Mouse (Mus musculus): Measurements from ENCODE around the gene Sh2b1.

Sh2b1 gene

DNA sequence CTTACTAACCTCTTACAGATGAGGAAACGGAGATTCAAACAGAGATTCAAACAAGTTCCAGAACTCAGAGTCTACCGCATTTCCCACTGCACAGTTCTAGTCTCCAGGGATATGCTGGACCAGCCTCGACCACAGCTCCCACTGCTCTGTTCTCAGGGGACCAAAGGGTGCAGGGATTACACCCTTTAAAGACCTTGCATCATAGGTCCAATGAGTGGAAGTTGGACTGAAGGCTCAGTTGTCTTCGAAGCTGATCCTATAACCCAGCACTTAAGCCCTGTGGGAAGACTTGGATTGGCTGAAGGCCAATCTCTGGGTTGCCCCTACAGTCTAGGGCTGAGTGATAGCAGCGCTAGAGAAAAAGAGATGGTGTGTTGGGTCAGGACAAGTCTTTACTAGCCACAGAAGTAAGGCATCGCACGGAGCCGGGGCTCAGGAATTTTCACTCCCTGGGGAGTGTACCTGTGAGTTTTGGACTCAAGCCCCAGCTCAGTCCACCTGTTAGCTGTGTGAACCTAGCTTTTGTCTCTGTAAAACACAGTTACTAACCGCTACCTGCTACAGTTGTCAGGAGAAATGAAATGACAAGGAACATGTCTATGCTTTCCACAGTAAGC is 1.6 kb downstream of the Sh2b1 start:
- no peak for DNase-seq

DNA sequence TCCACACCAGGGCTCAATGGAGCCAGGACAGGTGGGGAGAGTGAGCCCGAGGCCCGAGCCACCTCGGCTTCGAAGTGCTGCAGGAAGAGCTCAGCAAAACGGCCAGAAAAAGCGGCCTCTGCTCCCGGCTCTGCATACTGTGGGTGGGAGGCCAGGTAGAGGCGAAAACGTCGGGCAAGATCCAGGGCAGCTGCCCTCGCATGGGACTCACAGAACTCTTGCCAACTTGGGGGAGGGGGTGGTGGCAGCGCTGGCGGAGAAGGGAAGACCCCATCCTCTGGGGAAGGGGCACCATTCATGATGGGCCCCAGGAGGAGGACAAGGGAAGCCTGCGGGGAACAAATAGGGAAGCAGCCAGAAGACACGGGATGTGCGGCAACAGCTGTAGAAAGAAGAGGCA is 2.5 kb downstream of the Sh2b1 start:
- no peak for DNase-seq

DNA sequence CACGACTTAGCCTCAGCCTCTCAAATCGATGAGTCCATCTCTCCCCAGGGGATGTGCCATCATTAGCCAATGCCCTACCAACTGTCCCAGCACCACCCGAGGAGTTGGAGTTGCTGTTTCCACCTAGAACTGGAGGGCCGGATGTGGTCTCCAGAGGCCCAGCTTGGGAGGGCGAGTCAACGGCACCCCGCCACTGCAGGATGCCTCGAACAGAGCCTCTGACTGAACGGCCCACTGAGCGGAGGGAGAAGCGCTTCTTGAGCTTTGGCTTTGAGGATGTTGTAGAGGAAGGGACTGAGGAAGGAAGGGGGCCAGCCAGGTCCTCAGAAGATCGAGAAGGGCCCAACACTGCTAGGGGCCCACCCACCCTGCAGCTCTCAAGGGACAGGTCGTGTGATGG is 2.9 kb downstream of the Sh2b1 start:
- peak; percentile 77 for DNase-seq

DNA sequence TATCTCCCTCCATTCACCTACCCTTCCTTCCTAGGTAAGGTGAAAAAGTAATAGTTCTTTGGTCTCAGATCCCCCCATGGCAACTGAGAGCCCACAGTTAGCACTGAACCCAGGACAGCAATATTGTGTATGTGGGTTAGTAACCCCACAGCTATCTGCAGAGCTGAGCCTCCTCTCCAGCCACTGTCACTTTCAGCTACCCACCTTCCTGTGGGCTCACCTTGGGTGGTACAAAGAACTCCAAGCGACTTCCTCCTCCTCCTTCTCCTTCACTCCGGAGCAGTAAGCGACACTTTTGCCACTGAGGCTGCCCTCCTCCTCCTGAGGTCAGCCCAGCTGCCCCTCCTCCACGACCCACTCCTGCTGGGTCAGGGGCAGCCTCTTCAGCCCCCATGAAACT is 3.4 kb downstream of the Sh2b1 start:
- DNase-seq, result peak; percentile 41

DNA sequence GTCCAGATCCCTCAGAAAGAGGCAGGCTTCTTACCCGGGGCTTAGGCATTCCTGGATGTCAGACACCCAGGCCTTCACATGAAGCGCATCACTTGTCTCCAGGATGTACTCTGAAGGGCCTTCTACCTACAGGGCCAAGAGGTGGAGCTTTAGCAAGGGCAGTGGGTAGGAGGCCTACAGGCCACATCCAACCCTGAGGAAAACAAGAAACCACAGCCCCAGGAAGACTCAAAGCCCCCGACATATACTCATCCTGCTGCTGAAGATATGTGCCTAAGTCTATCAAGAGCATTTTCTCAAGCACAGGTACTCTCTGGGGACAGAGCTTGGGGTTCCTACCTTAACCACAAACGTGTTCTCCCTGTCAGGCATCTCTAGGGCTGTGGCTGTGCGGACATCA is 3.9 kb downstream of the Sh2b1 start:
- no peak for DNase-seq

DNA sequence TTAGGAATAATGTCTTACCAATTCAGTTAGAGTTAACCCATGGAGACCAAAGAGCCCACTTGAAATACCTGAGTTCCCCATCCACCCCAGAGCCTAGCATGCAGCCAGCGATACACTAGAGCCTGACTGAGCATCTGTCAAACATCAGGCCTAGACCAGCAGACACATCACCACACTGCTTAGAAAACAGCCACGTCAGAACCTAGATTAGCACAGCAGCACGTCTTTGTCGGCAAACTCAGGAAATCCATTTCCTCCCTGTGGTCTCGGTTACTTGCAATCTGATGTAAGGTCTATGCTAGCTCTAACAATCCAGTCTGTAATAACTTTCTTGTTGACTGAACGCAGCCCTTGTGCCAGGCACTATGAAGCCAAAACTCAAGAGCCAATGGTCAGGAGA is 5.1 kb downstream of the Sh2b1 start:
- peak; percentile 54 for DNase-seq

DNA sequence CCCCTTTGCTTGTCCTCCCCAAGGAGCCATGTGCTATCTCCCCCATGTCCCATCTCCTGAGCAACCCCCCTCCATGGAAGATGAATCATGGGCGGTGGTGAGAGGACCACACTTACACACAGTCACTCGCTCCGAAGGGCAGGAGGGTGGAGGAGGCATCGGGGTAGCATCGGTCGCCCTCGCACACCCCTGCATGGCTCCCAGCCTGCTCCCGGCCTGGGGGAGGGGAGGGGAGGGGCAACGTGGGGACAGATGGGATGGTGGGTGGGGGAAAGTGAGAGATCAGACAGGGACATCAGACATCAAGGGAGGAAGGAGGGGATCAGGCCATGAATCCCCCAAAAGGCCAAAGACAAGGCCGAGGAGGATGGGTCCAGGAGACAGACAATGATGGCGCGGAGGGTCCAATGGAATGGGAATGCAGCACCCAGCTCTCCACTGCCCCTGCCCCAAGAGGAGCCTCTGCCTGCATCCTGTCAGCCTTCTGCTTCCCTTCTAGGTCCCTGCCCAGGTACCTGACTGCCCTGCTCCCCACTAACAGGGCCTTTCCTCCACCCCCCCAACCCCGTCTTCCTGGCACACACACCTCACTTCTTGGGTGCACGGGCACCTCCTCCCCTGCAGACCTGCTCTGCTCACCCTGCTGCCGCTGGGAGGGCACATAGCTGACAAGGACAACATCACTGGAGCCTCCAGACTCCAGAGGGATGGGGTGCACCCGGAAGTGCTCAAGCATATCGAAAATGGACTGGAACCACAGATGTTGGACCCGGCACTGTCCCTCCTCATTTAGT is 7.2 kb downstream of the Sh2b1 start:
- no peak for DNase-seq

DNA sequence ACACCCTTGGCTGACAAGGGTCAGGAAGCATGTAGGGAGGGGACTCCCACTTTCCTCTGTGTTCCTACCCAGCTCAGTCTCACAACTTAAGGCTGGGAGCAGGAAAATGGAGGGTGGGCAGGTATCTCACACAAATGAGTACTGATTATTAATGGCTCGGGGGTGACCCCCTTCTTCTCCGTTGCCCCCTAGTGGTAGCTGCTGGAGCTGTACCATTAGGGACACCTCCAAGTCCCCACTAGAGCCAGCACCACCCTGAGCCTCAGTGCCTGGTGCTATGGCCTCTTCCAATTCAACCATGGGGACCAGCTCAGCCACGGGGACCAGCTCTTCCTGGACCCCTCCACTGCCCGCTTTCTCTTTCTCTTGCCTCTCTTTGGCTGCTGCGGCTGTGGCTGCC is 8.0 kb downstream of the Sh2b1 start:
- peak; percentile 63 for DNase-seq

DNA sequence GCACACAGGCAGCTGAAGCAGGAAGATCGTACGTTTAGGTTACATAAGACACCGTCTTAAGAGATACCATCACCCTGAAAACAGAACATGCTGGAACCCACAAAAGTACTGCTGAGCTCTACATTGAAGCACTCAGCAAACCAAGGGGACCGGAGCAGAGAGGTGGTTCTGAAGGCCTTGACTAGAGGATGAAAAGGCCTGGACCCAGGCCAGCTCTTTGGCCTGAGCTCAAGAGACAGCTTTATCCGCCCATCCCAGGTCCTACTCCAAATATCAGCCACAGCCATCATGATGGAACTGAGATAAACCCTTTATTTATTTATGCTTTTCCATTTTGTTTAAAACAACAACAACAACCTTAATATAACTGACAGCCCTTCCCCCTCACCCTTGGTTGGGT is 8.5 kb downstream of the Sh2b1 start:
- no peak for DNase-seq

DNA sequence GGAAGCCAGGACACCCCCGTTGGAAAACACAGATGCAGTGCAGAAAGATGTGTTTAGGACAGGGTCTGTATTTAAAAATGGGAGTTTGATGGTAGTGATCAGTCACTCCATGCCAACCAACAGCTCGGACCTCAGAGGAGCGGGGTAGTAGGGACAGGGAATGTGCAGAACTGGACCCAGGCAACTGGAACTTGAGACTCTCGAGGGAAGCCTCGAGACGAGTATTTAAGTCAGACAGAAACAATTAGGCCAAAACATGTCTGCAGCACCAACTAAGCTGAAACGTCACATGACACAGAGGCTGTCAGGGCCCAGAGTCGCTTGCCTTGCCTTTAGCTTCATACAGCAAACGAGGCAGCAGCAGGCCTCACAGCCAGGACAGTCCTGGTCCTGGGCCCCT is 9.1 kb downstream of the Sh2b1 start:
- no peak for DNase-seq

DNA sequence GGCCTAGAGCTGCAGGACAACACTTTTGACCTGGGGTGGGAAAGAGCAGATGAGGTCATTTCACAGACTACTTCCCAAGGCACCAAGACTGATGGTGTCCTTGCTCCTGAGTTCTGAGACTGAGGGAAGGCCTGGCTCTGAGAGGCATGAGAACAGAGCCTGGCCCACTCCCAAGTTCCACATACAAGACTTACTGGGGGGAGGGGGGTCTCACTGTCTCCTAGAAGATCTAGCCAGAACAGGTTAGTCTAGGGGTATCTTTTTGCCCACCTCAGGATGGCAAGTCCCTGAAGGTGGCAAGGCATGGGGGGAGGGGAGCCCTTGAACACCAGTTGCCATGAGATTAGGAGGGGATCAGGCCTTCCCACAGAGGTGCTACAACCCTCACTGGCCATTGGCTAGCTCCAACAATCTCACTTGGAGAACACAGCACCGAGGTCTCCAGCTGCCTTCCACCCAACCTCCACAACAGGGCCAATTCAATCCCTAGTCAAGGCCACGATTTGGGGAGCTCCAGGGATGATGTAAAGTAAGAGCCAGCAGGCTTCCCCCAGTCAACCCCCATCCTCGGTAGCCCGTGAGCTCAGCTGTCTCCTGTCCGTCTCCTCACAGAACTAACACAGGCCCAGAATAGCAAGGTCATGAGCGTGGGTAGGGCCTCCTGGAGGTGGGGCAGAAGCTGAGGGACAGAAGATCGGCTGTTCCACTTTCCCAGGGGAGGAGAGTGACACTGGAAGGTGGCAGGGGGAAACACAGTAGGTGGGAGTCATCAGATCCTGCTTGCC is 9.8 kb downstream of the Sh2b1 start:
- no peak for DNase-seq

DNA sequence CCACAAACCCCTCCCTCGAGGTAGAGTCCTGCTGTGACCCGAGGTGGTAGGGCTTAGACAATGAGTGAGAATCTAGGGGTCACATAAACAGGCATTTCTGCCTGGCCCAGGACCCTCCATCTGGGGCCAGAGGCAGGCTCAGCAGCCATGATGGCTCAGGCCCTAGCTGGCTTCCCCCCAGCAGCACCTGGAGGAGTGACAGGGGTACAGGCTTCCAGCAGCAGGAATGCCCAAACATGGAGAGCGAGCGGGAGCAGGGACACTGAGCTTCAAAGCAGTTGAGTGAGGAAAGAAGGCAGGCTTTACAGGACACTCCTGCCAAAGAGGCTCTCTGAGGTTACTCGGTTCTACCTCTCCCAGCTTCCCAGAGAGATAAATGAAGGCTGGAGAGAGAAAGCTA is 10.4 kb downstream of the Sh2b1 start:
- no peak for DNase-seq

DNA sequence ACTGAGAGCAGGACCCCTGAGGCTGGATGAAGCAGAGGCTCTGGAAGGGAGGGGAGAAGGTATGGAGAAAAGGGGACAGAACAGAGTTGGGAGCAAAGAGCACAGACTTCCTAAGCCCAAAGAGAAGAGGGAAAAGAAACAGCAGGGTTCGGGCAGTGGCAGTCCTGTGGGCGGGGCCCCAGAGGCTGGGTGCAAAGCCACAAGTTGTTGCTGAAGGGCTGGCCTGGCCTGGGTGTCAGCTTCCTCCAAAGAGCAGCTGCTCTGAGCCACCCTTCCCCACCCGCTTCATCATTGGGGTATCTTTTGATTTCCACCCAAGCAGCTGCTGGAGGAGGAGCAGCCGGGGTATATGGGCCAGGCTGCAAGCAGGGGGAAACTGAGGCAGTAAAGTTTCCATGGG is 11.1 kb downstream of the Sh2b1 start:
- peak; percentile 22 for DNase-seq

DNA sequence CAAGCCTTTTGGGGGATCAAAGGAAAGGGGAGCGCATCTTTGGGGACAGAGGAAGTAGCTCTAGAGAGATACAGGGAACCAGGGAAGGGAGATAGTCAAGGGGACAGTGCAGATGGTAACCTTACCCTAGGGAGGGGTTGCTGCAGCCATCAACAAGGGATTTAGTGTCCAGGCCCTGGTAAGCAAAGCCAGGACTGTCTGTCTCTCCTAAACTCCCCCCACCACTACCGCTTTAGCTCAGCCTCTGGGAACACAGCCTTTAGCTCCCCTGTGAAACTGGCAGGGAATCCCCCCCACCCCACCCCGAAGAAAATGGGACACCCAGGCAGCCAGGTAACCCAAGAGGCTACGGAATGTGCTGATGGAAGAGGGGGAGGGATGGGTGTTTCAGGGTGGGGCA is 11.7 kb downstream of the Sh2b1 start:
- no peak for DNase-seq

DNA sequence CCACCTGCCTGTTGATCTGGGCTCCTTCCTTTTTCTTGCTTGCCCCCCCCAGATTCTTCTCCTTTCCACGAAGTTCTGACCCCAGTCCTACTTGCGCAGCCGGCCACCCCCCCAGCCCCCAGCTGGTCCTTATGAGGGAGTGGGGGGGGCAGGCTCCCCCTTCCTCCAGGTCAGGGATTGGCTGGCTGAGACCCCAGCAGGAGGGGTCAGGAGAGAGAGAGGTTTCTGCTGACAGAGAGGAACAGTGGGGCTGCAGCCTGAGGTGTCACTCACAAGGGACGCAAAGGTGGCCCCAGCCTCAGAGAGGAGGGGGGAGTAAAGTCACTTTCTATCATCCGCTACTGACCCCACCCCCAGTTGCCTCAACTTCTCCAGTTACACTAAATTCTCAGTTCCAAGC is 12.2 kb downstream of the Sh2b1 start, which contains the start of gene Atp2a1:
Gene Atp2a1, minus strand, starts transcription at position 105 of the 400 bp plus-strand sequence.
- no peak for DNase-seq

DNA sequence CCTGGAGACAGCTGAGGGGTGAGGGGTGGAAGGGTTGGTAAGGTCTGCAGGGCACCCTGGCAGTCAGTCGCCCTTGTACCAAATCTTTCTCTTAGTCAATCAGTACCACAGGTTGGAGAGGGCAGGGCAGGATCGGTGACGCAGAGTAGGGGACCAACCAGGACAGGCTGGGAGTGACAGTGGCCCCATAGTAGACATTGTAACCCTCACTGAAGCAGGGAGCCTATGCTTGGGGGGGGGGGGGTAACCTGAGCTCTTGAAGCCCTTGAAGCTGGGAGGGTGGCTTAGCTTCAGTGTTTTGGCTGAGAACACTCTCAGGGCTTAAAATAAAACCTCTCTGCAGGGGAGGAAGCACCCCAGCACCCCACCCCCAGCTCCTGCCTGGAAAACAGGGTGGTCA is 13.6 kb downstream of the Sh2b1 start:
- no peak for DNase-seq

DNA sequence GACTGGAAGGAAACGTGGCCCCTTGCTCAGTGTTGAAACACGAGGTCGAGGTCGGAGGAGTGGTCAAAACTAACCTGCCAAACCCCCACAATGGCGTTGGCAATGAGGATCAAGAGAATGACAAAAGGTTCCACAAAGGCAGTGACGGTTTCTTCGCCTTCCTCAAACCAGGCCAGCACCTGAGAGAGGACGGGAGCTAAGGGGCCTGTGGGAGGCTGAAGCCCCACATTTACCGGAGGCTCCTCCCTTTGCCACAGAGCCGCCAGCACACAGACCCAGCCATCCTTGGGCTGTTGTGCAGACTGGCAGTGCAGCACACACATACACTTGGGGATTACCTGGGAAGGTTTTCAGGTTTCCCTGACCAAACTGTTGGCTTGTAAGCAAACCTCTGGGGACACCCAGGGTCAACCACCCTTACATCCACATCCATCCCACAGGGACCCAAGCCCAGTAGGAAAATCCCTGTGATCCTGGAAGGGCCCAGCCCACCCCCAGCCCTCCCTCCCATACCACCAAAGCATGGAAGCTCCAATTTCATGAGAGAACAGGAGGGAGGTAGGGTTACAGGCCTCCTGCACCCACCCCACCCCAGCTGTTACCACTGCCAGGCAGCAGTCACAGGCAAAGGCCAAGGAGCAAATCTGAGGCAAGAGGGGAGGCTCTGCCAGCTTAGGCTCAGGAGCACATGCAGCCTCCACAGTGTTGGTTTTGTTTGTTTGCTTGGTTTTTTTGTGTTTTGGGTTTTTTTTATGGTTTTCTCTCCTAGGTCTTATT is 14.4 kb downstream of the Sh2b1 start:
- no peak for DNase-seq

DNA sequence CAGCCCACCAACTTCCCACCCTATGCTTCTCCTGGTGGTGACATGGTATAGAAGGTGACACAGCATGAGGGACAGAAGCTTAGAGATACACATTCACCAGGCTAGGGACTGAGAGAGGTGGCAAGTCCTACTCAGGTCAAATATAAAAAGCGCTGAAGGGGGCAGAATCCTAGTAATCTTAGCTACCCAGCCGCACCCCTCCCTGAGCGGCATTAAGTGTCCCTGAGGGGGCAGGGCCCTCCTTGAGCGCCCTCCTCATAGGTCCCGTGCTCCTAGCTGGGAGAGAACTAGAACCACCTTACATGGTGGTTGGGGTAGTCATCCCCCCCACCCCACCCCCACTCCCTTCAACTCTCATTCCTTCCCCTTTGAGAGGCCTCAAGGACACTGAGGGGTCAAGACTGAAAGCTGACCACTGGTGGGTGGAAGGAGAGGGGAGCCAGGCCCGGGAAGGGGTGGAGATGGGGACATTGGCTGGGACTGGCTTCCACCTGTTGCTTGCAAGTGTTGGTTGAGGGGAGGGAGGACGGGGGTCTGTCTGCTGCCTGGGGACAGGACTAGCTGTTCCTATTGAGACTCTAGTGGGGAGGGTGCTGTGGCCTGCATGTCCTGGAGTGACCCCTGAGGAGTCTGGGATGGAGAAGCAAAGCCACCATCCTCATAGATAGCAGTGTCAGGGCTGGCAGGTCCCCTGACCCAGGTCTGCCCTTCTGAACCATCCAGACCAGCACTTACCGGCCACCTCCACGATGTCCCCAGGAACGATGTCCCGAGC is 16.2 kb downstream of the Sh2b1 start:
- no peak for DNase-seq

DNA sequence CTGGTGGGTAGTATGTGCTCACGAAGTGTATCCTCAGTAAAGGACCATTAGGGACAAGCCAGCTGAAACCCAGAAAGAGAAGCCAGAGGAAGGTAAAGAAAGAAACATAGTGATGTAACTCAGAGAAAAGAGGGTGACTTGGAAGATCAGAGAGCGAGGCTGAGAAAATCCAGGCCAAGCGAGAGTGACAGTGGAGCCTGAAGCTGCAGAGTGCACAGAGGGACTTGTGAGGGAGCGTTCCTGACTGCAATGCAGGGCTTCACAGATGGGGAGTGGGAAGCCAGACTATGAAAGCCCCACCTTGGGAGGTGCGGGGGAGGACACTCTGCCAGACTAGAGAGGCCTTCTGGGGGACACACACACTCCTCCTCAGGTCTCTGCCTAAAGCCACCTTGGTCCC is 17.0 kb downstream of the Sh2b1 start:
- DNase-seq, result no peak

DNA sequence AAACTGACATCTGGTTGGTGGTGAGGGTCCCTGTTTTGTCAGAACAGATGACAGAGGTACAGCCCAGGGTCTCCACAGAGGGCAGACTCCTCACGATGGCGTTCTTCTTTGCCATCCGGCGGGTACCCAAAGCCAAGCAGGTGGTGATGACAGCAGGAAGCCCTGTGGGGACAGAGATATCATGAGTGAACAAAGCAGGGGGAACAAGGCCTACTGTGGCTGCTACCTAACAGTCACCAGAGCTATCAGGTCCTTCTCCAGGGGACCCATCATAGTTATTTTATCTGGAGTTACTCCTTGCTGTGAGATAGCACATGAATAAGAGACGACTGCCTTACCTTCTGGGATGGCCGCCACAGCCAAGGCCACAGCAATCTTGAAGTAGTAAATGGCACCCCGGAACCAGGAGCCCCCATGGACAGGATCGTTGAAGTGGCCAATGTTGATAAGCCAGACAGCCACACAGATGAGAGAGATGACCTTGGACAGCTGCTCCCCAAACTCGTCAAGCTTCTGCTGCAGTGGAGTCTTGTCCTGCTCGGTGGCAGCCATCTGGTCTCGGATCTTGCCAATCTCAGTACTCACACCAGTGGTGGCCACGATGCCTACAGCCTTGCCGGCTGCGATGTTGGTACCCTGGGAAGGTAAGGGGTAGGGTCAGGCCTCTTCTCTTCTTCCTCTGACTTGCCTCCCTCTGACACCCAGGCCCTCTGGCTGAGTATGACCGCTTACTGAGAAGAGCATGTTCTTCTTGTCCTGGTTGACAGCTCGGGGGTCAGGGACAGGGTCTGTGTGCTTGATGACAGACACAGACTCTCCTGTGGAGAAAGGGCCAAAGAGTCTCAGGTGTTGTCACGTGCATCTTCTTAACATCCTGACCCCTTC is 18.6 kb downstream of the Sh2b1 start:
- DNase-seq, result no peak

DNA sequence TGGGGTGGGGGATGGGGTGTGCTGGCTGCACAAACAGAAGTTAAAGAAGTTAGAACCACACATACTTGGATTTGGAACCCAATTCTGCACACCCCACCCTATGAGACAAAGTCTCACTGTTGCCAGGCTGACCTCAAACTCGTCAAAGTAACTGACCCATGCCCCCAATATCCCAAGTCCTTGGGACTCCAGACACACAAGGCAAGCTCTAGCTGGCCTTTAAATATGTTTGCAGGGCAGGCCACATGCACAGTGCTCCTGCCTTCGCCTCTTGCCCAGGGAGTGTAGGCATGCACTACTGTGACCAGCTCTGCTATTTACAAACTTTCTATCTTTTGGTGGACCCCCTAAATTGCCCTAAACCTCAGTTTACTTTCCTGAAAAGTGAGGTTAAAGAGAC is 20.0 kb downstream of the Sh2b1 start:
- DNase-seq, result no peak
